Mouse (Mus musculus) hematopoietic stem cell, adult 5-6 weeks (primary cell): ENCODE results near the gene Mthfd1l. TPM values are rescaled to one million over a fixed set of nuclear protein-coding genes. Genes with fewer than 3 reads are reported as not detected.

Experiments used
- ATAC-seq, 2 experiments: fragments of 125-278 bp in 1 of 2; replicated peaks in 1 of 2; 2 replicates each; pipeline ENCODE4 v1.8.0; 2016 to 2017; ENCODE audit warnings: inconsistent platforms in 2 of 2, mild to moderate bottlenecking in 2 of 2, moderate number of reproducible peaks in 2 of 2, low read depth in 1 of 2, moderate TSS enrichment in 1 of 2; ENCODE audit not compliant: low FRiP score in 2 of 2, poor library complexity in 2 of 2, severe bottlenecking in 2 of 2, insufficient read depth in 1 of 2, low TSS enrichment in 1 of 2
- total RNA-seq: library from RNA; stranded (forward); fragments of 172-1452, 232-1000 nt; gene quantifications from 2 replicates; pipeline ENCODE4 v1.2.3, GENCODE M21; 2017

The Mthfd1l gene
- total RNA-seq, 1 experiment from 2014 or later, result 82.6 TPM

GRCm38 (mm10) chr10:4026616-4027015 is 53.7 kb downstream of the Mthfd1l start:
- no peak for ATAC-seq

- no peak for ATAC-seq
These were observed 54.5 kb downstream of the Mthfd1l start for GRCm38 (mm10) chr10:4027466-4027865.

GRCm38 (mm10) chr10:4028851-4029442 is 56.0 kb downstream of the Mthfd1l start:
- no peak for ATAC-seq

- ATAC-seq, result no peak
These were observed 60.8 kb downstream of the Mthfd1l start for GRCm38 (mm10) chr10:4033761-4034160.

GRCm38 (mm10) chr10:4036476-4036875 is 63.6 kb downstream of the Mthfd1l start:
- ATAC-seq, result no peak

- no peak for ATAC-seq
These were observed 64.1 kb downstream of the Mthfd1l start for GRCm38 (mm10) chr10:4037066-4037465.

GRCm38 (mm10) chr10:4038576-4038975 is 65.7 kb downstream of the Mthfd1l start:
- no peak for ATAC-seq

- no peak for ATAC-seq
These were observed 68.8 kb downstream of the Mthfd1l start for GRCm38 (mm10) chr10:4041691-4042090.

GRCm38 (mm10) chr10:4044421-4044820 is 71.5 kb downstream of the Mthfd1l start:
- ATAC-seq, result no peak

- ATAC-seq, result no peak
These were observed 73.6 kb downstream of the Mthfd1l start for GRCm38 (mm10) chr10:4046496-4046895.

GRCm38 (mm10) chr10:4047666-4048065 is 74.7 kb downstream of the Mthfd1l start:
- ATAC-seq, result no peak

GRCm38 (mm10) chr10:4050236-4050635 is 77.3 kb downstream of the Mthfd1l start:
- ATAC-seq, result no peak

GRCm38 (mm10) chr10:4052711-4053110 is 79.8 kb downstream of the Mthfd1l start:
- no peak for ATAC-seq

- ATAC-seq, result no peak
These were observed 80.6 kb downstream of the Mthfd1l start for GRCm38 (mm10) chr10:4053278-4054061.

GRCm38 (mm10) chr10:4054589-4054988 is 81.7 kb downstream of the Mthfd1l start:
- ATAC-seq, result no peak

- ATAC-seq, result no peak
These were observed 84.5 kb downstream of the Mthfd1l start for GRCm38 (mm10) chr10:4057397-4057796.

- ATAC-seq, result no peak
These were observed 84.9 kb downstream of the Mthfd1l start for GRCm38 (mm10) chr10:4057832-4058231.

- no peak for ATAC-seq
These were observed 88.4 kb downstream of the Mthfd1l start for GRCm38 (mm10) chr10:4061071-4061987.
